Mouse (Mus musculus) myocyte (in vitro differentiated cells): Measurements from ENCODE around the gene Mfsd5. TPM values are rescaled to one million over a fixed set of nuclear protein-coding genes. Genes with fewer than 3 reads are reported as not detected.

Experiments used
- H3K27me3 ChIP-seq: one replicate; pipeline ENCODE4 v1.6.1; 2011; ENCODE audit not compliant: control insufficient read depth, insufficient read depth, insufficient read length
- H3K36me3 ChIP-seq: one replicate; pipeline ENCODE4 v1.6.1; 2011; ENCODE audit not compliant: control insufficient read depth, insufficient read depth
- H3K4me2 ChIP-seq: one replicate; pipeline ENCODE4 v1.6.1; 2011; ENCODE audit warnings: low read depth, control low read depth
- H3K4me3 ChIP-seq: one replicate; pipeline ENCODE4 v1.5.1; 2011; ENCODE audit warnings: mild to moderate bottlenecking, control low read depth, moderate library complexity
- H3K79me2 ChIP-seq: one replicate; pipeline ENCODE4 v1.6.1; 2011; ENCODE audit not compliant: control insufficient read depth, insufficient read depth
- H3ac ChIP-seq: one replicate; pipeline ENCODE4 v1.6.1; 2011; ENCODE audit not compliant: control insufficient read depth, insufficient read length
- CEBPB ChIP-seq: IDR thresholded peaks from 2 replicates; pipeline ENCODE4 v1.6.1; 2011; ENCODE audit warnings: mild to moderate bottlenecking, moderate library complexity; ENCODE audit not compliant: poor library complexity, insufficient read depth, severe bottlenecking
- E2F4 ChIP-seq: IDR thresholded peaks from one replicate; pipeline ENCODE4 v1.6.1; 2011; ENCODE audit warnings: mild to moderate bottlenecking, control low read depth, moderate library complexity; ENCODE audit not compliant: insufficient read depth
- MAX ChIP-seq: IDR thresholded peaks from one replicate; pipeline ENCODE4 v1.6.1; 2011; ENCODE audit warnings: low read depth, mild to moderate bottlenecking, control low read depth
- MYOD1 ChIP-seq, 3 experiments: IDR thresholded peaks; one replicate each; pipeline ENCODE4 v1.6.1; 2011; ENCODE audit warnings: control low read depth in 2 of 3, low read depth in 2 of 3, mild to moderate bottlenecking in 2 of 3, moderate library complexity in 1 of 3; ENCODE audit not compliant: insufficient read length in 2 of 3, control insufficient read depth in 1 of 3
- MYOG ChIP-seq, 3 experiments: IDR thresholded peaks; one replicate each; pipeline ENCODE4 v1.6.1; 2011; ENCODE audit warnings: control low read depth in 2 of 3, low read depth in 2 of 3, mild to moderate bottlenecking in 2 of 3; ENCODE audit not compliant: insufficient read length in 2 of 3, control insufficient read depth in 1 of 3, insufficient read depth in 1 of 3
- POLR2A ChIP-seq: IDR thresholded peaks from one replicate; pipeline ENCODE4 v1.6.1; 2011; ENCODE audit warnings: low read depth, mild to moderate bottlenecking, control low read depth, moderate library complexity; ENCODE audit not compliant: insufficient read length
- POLR2AphosphoS2 ChIP-seq: IDR thresholded peaks from one replicate; pipeline ENCODE4 v1.6.1; 2011; ENCODE audit warnings: low read depth, control low read depth; ENCODE audit not compliant: insufficient read length
- REST ChIP-seq: IDR thresholded peaks from one replicate; pipeline ENCODE4 v1.6.1; 2011; ENCODE audit warnings: mild to moderate bottlenecking, control low read depth, moderate library complexity; ENCODE audit not compliant: insufficient read depth, insufficient read length
- SRF ChIP-seq: IDR thresholded peaks from one replicate; pipeline ENCODE4 v1.6.1; 2011; ENCODE audit warnings: low read depth; ENCODE audit not compliant: control insufficient read depth, insufficient read length
- TCF12 ChIP-seq: IDR thresholded peaks from one replicate; pipeline ENCODE4 v1.6.1; 2011; ENCODE audit warnings: mild to moderate bottlenecking, control low read depth; ENCODE audit not compliant: poor library complexity, insufficient read depth, severe bottlenecking
- TCF3 ChIP-seq: IDR thresholded peaks from one replicate; pipeline ENCODE4 v1.6.1; 2011; ENCODE audit warnings: low read depth, control low read depth; ENCODE audit not compliant: insufficient read length
- USF1 ChIP-seq: IDR thresholded peaks from one replicate; pipeline ENCODE4 v1.6.1; 2011; ENCODE audit warnings: low read depth, mild to moderate bottlenecking, control low read depth, moderate library complexity
- polyA plus RNA-seq: library from polyadenylated mRNA; unstranded; fragments of >200 nt; fragmentation: generic; extraction: Trizol; gene quantifications from one replicate; pipeline ENCODE4 v1.2.1, GENCODE M21; 2012; ENCODE audit warnings: missing spikeins

The Mfsd5 gene
- polyA plus RNA-seq, 1 experiment = 83.3 TPM

GRCm38 (mm10) chr15:102245891-102246741, 33.1 kb upstream of the Mfsd5 start:
- no peak for TF ChIP-seq TCF12
- peak; percentile 95 for TF ChIP-seq POLR2AphosphoS2
- TF ChIP-seq POLR2A = peak; percentile 82
- peak overlapping the region; percentile 19 for H3ac ChIP-seq
- H3K4me2 ChIP-seq = peak overlapping the region; percentile 100
- peaks cover 7% of the 10 kb centered on the region for H3K36me3 ChIP-seq
- no peaks in the 10 kb centered on the region for H3K27me3 ChIP-seq
- peaks cover 46% of the 10 kb centered on the region for H3K79me2 ChIP-seq
- peak overlapping the region; percentile 77 for H3K4me3 ChIP-seq

DNA sequence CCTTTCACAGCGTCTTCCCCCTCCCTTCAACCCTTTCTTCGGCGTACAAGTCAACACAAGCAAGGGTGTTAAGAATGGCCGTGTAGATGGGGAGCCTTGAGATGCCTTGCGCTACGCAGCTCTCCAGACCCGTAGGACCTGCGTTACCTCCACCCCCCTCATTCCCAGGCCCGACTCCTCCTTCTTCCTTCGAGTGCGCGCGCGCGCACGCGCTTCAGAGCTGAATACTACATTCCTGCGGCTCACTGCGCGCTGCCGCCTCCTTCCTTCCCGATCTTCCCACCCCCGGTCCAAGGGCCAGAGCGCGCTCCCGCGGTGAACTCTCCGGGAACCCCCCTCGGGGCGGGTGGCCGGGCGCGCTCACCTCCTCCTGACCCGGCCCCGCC, 32.4 kb upstream of the Mfsd5 start:
- peak overlapping the region; percentile 100 for H3K4me2 ChIP-seq
- peak overlapping the region; percentile 58 for H3ac ChIP-seq
- H3K36me3 ChIP-seq = peaks cover 8% of the 10 kb centered on the region
- H3K79me2 ChIP-seq = peaks cover 39% of the 10 kb centered on the region
- TF ChIP-seq MYOG (IDR thresholded peaks at IDR 0.05; ENCODE audit: control insufficient read depth in 1 of 3, insufficient read depth in 1 of 3, insufficient read length in 2 of 3, low read depth in 2 of 3) = no peak
- peak; percentile 51 for TF ChIP-seq POLR2A
- no peak for TF ChIP-seq CEBPB
- TF ChIP-seq SRF = no peak
- TF ChIP-seq POLR2AphosphoS2 = peak; percentile 94
- TF ChIP-seq MYOD1 (IDR thresholded peaks at IDR 0.05; ENCODE audit: control insufficient read depth in 1 of 3, insufficient read length in 2 of 3, low read depth in 2 of 3) = no peak
- no peak for TF ChIP-seq REST
- TF ChIP-seq TCF3 = no peak
- H3K27me3 ChIP-seq = no peaks in the 10 kb centered on the region
- peak overlapping the region; percentile 77 for H3K4me3 ChIP-seq

DNA sequence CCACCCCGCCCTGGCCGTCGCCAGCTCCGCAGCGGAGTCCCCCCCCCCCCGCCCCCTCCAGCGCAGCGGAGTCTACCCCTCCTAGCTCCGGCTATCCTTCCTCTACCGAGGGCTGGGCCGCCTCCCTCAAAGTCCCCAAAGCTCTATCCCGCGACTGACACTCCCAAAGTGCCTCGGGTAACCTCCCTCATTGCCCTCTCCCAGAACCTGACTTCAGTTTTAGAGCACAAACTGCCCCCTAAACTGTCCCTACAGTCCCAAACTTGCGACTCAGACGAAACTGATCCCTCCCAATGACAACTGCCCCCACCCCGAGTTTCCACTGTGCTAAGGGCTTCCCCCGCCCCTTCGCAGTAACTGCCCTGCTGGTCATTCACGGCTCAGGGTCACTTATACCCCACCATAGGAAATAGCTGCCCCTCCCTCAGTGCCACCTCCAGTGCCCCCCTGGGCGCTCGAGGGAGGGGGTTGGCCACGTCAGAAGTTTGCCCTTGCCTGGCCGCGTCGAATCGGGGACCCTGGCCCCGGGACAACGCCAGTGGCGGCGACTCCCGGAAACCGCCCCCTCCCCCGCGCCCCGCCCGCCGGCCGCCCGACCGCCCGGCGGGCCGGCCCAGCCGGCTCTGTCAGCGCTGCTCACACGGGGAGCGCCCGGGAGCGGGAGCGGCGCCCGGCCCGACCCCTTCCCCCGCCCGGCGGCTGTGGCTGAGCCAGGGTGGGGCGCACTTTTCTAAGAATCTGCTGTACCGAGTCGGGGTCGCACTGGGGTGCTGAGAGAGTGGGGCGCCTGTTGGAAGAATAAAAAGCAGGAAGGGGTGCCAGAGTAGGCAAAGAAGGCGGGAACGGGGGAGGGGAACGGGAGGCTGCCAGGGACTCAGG, 31.8 kb upstream of the Mfsd5 start:
- H3K27me3 ChIP-seq = no peaks in the 10 kb centered on the region
- H3ac ChIP-seq = peak overlapping the region; percentile 58
- H3K4me2 ChIP-seq = peak overlapping the region; percentile 93
- H3K4me3 ChIP-seq = peak overlapping the region; percentile 77
- TF ChIP-seq CEBPB (no peak), REST (no peak), POLR2A (peak; percentile 55), POLR2AphosphoS2 (peak; percentile 60), TCF3 (no peak), SRF (no peak), TCF12 (no peak), MAX (no peak), E2F4 (peak; percentile 13), USF1 (no peak), MYOG (IDR thresholded peaks at IDR 0.05; ENCODE audit: control insufficient read depth in 1 of 3, insufficient read depth in 1 of 3, insufficient read length in 2 of 3, low read depth in 2 of 3) (no peak), MYOD1 (IDR thresholded peaks at IDR 0.05; ENCODE audit: control insufficient read depth in 1 of 3, insufficient read length in 2 of 3, low read depth in 2 of 3) (no peak)
- H3K79me2 ChIP-seq = peaks cover 33% of the 10 kb centered on the region
- peaks cover 9% of the 10 kb centered on the region for H3K36me3 ChIP-seq

GRCm38 (mm10) chr15:102248131-102248811, 31.0 kb upstream of the Mfsd5 start:
- peaks cover 9% of the 10 kb centered on the region for H3K36me3 ChIP-seq
- H3K4me2 ChIP-seq = peak overlapping the region; percentile 93
- no peaks in the 10 kb centered on the region for H3K27me3 ChIP-seq
- peak overlapping the region; percentile 58 for H3ac ChIP-seq
- peaks cover 25% of the 10 kb centered on the region for H3K79me2 ChIP-seq
- H3K4me3 ChIP-seq = peak overlapping the region; percentile 77
- TF ChIP-seq POLR2A = peak; percentile 16
- TF ChIP-seq TCF12 = no peak

GRCm38 (mm10) chr15:102248812-102249191, 30.5 kb upstream of the Mfsd5 start:
- peak overlapping the region; percentile 77 for H3K4me3 ChIP-seq
- no peak for TF ChIP-seq MYOG (IDR thresholded peaks at IDR 0.05; ENCODE audit: control insufficient read depth in 1 of 3, insufficient read depth in 1 of 3, insufficient read length in 2 of 3, low read depth in 2 of 3)
- TF ChIP-seq CEBPB = no peak
- TF ChIP-seq REST = no peak
- no peak for TF ChIP-seq TCF12
- TF ChIP-seq MAX = no peak
- TF ChIP-seq USF1 = no peak
- TF ChIP-seq POLR2AphosphoS2 = no peak
- no peak for TF ChIP-seq MYOD1 (IDR thresholded peaks at IDR 0.05; ENCODE audit: control insufficient read depth in 1 of 3, insufficient read length in 2 of 3, low read depth in 2 of 3)
- no peak for TF ChIP-seq TCF3
- TF ChIP-seq POLR2A = no peak
- TF ChIP-seq E2F4 = no peak
- no peak for TF ChIP-seq SRF

More at GRCm38 (mm10) chr15:102248812-102249191, 30.5 kb upstream of the Mfsd5 start:
- Histone ChIP-seq H3K4me2 (peak overlapping the region; percentile 93), H3K79me2 (peaks cover 23% of the 10 kb centered on the region), H3ac (no peak overlapping the region), H3K27me3 (no peaks in the 10 kb centered on the region), H3K36me3 (peaks cover 9% of the 10 kb centered on the region)
